Mouse (Mus musculus): ENCODE results near the gene Tent5b. TPM values are rescaled to one million over a fixed set of nuclear protein-coding genes. Genes with fewer than 3 reads are reported as not detected.

Gene Tent5b
- total RNA-seq, 4 experiments from 2014 or later = 0.41 to 0.87 (median 0.69) TPM

DNA sequence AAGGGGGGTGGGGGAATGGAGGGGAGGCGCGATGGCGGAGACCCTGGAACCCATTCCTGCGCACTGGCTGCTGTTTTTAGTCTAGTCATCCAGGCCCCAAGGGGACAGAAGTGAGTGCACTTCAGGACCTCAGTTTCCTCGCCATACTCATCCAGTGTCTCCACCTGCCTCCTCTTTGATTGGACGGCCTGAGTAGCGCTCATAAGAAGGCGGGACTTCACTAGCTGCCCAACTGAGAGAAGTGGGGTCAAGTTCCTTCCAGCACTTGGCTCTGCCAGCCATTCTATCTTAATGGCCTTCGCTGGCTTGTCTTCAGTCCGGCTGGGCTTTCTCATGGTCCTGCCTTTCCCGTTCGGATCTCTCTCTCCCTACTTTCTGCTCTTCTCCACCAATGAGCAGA lies 10.8 kb upstream of the Tent5b start:
- peak in 1 of 2 experiments; percentile 39 for DNase-seq (ENCODE audit: low spot score in 2 of 2)

GRCm38 (mm10) chr4:133471135-133471821 lies 8.7 kb upstream of the Tent5b start:
- no peak for DNase-seq (ENCODE audit: low spot score in 2 of 2)

GRCm38 (mm10) chr4:133473833-133474232 lies 6.1 kb upstream of the Tent5b start:
- no peak for DNase-seq (ENCODE audit: low spot score in 2 of 2)

DNA sequence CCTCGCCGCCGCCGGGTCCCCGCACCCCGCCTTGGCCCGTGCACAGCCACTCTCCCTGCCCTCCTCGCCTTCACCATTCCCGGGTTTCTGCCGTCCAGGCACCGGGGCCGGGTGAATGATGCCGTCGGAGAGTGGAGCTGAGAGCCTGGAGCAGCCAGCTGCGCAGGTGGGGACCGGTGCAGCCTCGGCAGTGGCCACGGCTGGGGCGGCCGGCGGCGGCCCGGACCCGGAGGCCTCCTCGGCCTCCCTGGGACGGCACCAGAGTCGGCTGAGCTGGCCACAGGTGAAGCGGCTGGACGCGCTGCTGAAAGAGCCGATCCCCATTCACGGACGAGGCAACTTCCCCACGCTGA lies 229 bp downstream of the Tent5b start:
- no peak for DNase-seq (ENCODE audit: low spot score in 2 of 2)

DNA sequence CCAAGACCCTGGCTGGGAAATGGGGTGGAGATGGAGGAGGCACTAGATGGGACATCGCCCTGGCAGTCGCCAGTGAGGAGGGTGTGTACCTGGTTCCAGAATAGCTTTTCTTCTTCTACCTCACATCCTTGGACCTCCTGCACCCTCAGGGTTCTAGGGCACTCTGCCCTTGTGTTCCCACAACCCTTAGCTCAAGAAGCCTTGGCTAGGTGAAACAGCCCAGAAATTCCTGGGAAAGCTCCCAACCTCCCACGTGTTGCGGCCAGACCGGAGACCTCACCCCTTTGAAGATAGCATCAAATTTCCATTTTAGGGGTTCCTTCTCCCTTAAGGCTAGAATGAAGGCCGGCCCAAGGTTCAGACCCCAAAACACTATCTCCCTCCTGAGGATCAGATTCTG lies 822 bp downstream of the Tent5b start:
- DNase-seq (ENCODE audit: low spot score in 2 of 2) = no peak

GRCm38 (mm10) chr4:133481488-133481887 lies 1.6 kb downstream of the Tent5b start:
- no peak for DNase-seq (ENCODE audit: low spot score in 2 of 2)

- no peak for DNase-seq (ENCODE audit: low spot score in 2 of 2)
These were observed 2.5 kb downstream of the Tent5b start for GRCm38 (mm10) chr4:133482479-133482878.

- DNase-seq (ENCODE audit: low spot score in 2 of 2) = no peak
These were observed 4.5 kb downstream of the Tent5b start for GRCm38 (mm10) chr4:133484266-133485025.

DNA sequence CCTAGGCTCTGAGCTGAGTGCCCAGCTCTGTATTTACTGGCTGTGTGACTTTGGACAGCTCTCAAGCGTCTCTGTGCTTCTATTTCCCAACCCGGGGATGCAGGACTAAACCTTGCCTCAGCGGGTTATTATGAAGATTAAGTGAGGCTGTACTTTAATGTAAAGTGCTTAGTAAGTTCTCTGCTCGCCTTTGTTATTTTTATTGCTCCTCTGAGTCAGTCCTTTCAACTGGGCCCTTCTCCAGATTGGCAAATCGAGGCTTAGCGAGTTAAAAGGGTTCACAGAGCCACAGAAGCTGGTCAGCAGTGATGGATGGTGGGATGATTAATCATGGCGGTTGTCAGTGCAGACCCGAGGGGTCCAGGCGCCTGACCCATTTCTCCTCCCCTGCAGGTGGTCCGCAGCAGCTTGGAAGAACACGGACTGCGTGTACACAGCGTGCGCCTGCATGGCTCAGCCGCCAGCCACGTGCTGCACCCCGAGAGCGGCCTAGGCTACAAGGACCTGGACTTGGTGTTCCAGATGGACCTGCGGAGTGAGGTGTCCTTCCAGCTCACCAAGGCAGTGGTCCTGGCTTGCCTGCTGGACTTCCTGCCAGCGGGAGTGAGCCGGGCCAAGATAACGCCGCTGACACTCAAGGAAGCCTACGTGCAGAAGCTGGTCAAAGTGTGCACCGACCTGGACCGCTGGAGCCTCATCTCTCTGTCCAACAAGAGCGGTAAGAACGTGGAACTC lies 5.9 kb downstream of the Tent5b start:
- no peak for DNase-seq (ENCODE audit: low spot score in 2 of 2)

DNA sequence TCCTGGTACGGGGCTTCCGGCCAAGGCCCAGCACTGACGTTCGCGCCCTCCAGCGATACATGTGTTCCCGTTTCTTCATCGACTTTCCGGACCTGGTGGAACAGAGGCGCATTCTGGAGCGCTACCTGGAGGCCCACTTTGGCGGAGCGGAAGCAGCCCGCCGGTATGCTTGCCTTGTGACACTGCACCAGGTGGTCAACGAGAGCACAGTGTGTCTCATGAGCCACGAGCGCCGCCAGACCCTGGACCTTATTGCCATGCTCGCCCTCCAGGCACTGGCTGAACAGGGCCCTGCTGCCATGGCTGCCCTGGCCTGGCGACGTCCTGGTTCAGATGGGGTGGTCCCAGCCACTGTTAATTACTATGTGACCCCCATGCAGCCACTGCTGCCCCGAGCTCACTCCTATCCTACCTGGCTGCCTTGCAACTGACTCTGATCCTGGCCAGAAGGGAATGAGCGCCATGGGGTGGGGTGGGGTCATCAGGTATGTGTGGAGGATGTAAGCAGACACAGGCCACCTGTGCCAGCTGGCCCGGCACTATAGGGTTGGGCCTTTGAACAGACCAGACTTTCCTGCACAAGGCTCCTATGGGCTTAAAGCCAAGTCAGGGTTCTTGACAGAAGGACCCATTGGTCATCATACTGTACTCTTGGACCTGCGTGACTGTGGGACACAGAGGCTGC lies 6.9 kb downstream of the Tent5b start:
- no peak for DNase-seq (ENCODE audit: low spot score in 2 of 2)

GRCm38 (mm10) chr4:133488619-133489392 lies 8.9 kb downstream of the Tent5b start:
- no peak for DNase-seq (ENCODE audit: low spot score in 2 of 2)

DNA sequence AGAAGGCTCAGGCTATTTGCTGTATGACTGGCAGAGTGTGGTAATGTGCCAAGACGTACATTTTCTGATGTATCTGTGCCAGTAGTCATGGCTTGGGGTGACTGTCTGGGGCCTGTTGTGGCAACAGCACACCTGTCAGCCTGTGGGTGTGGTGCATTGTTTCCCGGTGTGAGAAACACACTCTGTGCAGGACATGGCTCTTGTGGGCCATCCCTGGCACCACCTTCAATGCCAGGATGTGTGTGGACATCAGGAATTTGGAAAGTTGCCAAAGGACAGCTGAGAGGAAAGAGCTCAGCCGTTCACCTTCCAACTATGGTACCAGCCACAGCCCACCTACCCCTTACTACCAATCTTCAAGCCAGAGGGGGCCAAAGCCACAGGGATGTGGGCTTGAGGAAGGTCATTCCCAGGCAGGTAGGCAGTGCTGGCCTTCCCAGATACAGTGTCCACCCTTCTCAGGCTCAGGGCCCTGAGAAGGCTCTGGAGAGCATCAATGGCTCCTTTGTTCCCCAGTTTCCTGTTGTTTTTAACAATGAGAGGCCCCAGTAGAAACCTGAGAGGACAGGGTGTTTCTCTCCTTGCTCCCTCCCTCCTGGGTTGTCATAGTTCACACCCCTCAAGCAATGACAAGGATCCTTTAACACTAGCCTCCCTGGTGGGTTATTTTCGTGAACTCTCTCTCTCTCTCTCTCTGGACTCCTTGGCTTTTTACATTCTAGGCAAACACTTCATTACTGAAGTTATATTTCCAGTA lies 9.7 kb downstream of the Tent5b start:
- no peak for DNase-seq (ENCODE audit: low spot score in 2 of 2)

- peak; percentile 39 to 50 for DNase-seq (ENCODE audit: low spot score in 2 of 2)
These were observed 11.9 kb downstream of the Tent5b start for GRCm38 (mm10) chr4:133491800-133492199.

- DNase-seq (ENCODE audit: low spot score in 2 of 2) = no peak
These were observed 14.0 kb downstream of the Tent5b start for GRCm38 (mm10) chr4:133493895-133494294.

DNA sequence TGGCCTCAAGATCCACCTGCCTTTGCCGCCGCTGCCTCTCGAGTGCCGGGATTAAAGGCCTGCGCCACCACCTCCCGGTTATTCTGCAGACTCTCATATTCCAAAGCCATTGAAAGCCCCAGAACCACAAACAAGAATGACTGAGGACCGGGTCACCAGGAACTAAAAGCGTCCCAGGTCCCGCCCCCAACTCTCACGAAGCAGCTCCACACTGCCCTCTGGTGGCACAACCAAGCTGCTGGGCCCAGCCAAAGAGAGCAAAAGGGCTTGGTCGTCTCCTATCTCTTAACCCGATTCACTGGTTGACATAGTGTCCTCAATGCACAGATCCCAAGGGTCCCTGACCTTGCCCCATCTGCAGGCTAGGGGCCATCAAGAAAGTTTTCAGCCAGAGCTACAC lies 14.5 kb downstream of the Tent5b start:
- DNase-seq (ENCODE audit: low spot score in 2 of 2) = peak; percentile 81

DNA sequence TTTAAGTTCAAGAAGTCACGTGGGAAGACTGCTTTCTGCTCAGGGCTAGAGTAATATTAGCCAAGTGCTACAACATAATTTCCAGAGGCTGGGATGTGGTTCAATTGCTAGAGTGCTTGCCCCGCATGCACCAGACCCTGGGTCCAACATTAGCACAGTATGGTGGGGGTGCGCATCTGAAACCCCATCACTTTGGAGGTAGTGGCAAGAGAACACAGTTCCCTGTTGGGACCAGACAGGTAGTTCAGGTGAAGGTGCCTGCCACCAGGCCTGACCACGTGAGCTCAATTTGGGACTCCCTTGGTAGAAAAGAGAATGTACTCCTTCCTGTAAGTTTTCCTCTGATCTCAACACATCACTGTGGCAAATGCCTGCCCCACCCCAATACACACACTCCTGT lies 14.9 kb downstream of the Tent5b start:
- DNase-seq (ENCODE audit: low spot score in 2 of 2) = no peak

- DNase-seq (ENCODE audit: low spot score in 2 of 2) = no peak
These were observed 15.8 kb downstream of the Tent5b start for GRCm38 (mm10) chr4:133495711-133496110.

DNA sequence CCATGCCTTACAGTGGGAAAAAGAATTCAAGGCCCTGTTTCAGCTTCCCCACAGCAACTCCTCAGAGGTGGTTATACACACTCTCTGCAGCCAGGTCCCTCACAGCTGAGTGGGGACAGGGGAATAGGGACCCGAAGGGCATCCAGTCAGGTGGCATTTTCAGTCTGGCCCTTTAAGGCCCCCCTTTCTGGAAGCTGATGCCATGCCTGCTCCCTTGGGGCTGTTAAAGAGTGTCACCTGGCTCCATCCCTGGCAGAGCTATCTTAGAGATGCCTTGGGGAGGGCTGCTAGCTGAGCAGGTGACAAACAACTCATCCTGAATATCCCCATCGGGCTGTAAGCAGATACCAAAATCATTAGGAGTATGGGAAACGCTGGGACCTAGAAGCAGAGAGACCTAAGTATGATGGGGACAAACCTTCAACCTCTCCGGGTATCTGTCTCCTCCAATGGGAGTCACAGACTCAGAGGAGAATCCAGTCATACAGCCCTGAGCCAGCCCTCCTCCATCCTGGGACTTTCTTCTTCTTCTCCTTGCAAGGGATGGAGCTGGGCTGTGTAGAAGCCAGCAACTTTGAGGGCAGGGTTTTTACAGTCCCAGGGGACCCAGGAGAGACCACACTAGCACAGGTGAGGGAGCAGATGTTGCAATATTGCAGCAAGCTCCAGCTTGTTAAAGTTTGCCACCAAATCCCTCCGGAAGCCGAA lies 17.0 kb downstream of the Tent5b start:
- DNase-seq (ENCODE audit: low spot score in 2 of 2) = no peak

DNA sequence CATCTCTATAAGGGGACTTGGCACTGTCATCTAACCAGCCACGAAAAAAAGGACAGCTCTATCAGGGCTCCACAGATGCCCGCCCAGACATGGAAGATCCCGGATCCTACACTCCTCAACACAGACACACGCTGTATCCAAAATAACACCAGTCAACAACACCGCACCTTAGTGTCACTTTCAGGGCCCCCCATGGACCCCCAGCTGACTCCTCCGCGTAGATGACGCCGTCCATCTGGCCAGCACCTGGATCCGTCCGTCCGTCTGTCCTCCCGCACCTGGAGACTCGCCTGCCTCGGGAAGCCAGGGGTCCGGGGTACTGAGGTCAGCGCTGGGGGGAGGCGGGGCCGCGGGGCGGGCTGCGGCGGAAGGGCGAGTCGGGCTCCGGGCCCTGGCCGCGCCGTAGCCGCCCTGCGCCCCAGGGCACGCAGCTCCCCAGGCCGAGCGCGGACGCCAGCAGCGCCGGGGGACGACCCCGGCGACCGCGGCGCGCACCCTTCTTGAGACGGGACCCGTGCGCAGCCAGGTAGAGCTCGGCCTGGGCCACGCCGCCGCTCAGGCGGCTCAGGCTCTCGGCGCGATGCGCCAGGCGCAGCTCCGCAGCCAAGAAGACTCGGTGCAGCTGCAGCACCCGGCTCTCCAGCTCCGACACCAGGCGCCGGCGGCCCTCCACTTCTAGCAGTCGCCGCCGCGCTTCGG lies 17.7 kb downstream of the Tent5b start:
- DNase-seq (ENCODE audit: low spot score in 2 of 2) = no peak
